Mouse (Mus musculus) hindbrain, embryonic 11.5 days (tissue): ENCODE data around the gene Nog. TPM values are rescaled to one million over a fixed set of nuclear protein-coding genes. Genes with fewer than 3 reads are reported as not detected.

ENCODE experiments used
- ATAC-seq: fragments of 200-750 bp; cut with Nextera tagmentation; 2 replicates; pipeline ENCODE4 v1.8.0; 2017; ENCODE audit warnings: mild to moderate bottlenecking, moderate TSS enrichment, moderate library complexity; ENCODE audit not compliant: low FRiP score
- DNase-seq: peaks from one replicate; pipeline ENCODE4 v3.0.0-alpha.2; 2015; ENCODE audit warnings: low spot score
- H3K27ac ChIP-seq: fragments of 300-500 bp; sonication (generic); 2 replicates; pipeline ENCODE4 v1.5.1; 2014; ENCODE audit warnings: mild to moderate bottlenecking, low read depth, low read length
- H3K27me3 ChIP-seq: fragments of 300-500 bp; sonication (generic); 2 replicates; pipeline ENCODE4 v1.6.1; 2014; ENCODE audit warnings: mild to moderate bottlenecking, low read length, moderate library complexity, mixed read lengths; ENCODE audit not compliant: control insufficient read depth, insufficient read depth
- H3K36me3 ChIP-seq: fragments of 300-500 bp; sonication (generic); 2 replicates; pipeline ENCODE4 v1.6.1; 2014; ENCODE audit warnings: mild to moderate bottlenecking, low read length, moderate library complexity, mixed read lengths; ENCODE audit not compliant: control insufficient read depth, insufficient read depth
- H3K4me1 ChIP-seq: fragments of 300-500 bp; sonication (generic); replicated peaks from 2 replicates; pipeline ENCODE4 v1.6.1; 2014; ENCODE audit warnings: low read length, mixed read lengths; ENCODE audit not compliant: control insufficient read depth, insufficient read depth
- H3K4me2 ChIP-seq: fragments of 300-500 bp; sonication (generic); replicated peaks from 2 replicates; pipeline ENCODE4 v1.6.1; 2014; ENCODE audit warnings: mild to moderate bottlenecking, low read depth, low read length
- H3K4me3 ChIP-seq: fragments of 300-500 bp; sonication (generic); 2 replicates; pipeline ENCODE4 v1.5.1; 2014; ENCODE audit warnings: low read depth, low read length
- H3K9ac ChIP-seq: fragments of 300-500 bp; sonication (generic); 2 replicates; pipeline ENCODE4 v1.6.1; 2014; ENCODE audit warnings: low read depth, low read length
- H3K9me3 ChIP-seq: fragments of 300-500 bp; sonication (generic); 2 replicates; pipeline ENCODE4 v1.6.1; 2016; ENCODE audit warnings: low read length; ENCODE audit not compliant: control insufficient read depth
- WGBS: fragments of 180-500 bp; shearing (Covaris S2); extraction: QIAGEN DNeasy Blood & Tissue Kit; methylation state at CpG from one replicate; pipeline ENCODE4 v1.1.7; 2014; 5-methylcytosine and 5-hydroxymethylcytosine counted together
- polyA plus RNA-seq: library from polyadenylated mRNA; unstranded; fragments of >200 nt; fragmentation: Nextera tagmentation; extraction: Ambion mirVana; gene quantifications from 2 replicates; pipeline ENCODE4 v1.2.1, GENCODE M21; 2014

Gene Nog
- polyA plus RNA-seq, 1 experiment from 2014 or later = 4.9 TPM

DNA sequence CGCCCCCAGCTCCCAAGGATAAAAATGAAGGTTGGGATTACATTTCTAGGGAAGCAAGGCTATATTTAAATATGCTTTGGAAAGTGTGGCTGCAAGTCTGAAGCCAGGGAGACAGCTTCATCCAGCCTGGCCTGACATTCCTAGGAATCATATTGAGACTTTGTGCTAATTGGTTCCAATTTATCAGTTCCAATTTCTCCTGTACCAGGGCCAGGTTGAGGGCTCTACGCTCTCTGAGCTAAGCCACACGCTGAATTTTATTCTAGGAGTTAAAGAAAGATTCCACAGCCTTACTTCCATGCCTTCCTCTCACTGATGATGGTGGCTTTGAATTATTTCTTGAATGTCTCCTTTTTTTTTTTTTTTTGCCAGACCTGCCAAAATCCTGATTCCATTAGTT is 15.6 kb upstream of the Nog start:
- WGBS = 86% methylated on average over 3 of the region's 3 CpGs
- H3K9ac ChIP-seq = no peak overlapping the region
- H3K9me3 ChIP-seq = no peaks in the 10 kb centered on the region
- H3K4me2 ChIP-seq = no peak overlapping the region
- ATAC-seq = no peak
- H3K4me3 ChIP-seq = no peak overlapping the region
- no peak overlapping the region for H3K27ac ChIP-seq
- DNase-seq = no peak
- H3K4me1 ChIP-seq = no peaks in the 10 kb centered on the region
- no peaks in the 10 kb centered on the region for H3K36me3 ChIP-seq
- H3K27me3 ChIP-seq = no peaks in the 10 kb centered on the region

DNA sequence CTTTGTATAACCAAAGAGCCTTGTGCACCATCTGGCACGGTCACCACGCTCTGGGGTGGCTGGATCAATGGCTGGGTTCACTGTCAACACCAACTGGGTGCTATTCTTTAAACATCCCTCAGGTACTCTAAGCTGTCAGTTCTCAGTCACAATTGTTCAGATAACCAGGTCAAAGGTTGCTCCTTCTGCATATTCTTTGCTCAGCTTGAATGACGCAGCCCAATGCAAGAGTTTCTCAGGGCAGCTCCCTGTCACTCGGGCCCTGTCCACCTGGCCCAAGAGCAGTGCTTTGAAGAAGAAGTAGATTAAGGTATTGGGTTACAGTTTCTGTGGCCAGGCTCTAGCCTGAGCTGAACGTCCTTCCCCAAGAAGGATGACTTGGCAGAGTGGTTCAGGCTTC is 12.2 kb upstream of the Nog start:
- Histone ChIP-seq H3K4me1 (no peaks in the 10 kb centered on the region), H3K9me3 (no peaks in the 10 kb centered on the region), H3K27me3 (no peaks in the 10 kb centered on the region), H3K36me3 (no peaks in the 10 kb centered on the region), H3K9ac (no peak overlapping the region), H3K4me3 (no peak overlapping the region), H3K4me2 (no peak overlapping the region), H3K27ac (no peak overlapping the region)
- DNase-seq = no peak
- ATAC-seq = no peak
- 60% methylated on average over 5 of the region's 5 CpGs for WGBS

DNA sequence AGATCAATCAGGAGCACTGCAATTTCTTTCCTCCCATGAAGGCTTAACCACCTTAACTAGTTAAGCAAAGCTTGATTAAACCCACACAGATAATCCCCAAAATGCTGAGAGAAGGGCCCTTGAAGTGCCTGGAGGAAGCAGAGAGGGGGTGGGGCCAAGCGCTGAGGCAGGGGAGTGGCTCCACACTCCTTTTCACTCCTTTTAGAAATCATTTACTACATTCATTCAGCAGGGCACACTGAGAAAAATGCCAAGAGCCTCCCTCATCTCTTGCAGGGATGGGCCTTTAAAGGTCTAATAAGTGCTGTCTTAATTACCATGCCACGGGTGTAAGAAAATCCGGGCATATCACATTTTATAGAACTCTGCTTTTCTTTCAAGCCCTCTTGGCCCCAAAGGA is 10.2 kb upstream of the Nog start:
- ATAC-seq = no peak
- 21% methylated on average over 3 of the region's 3 CpGs for WGBS
- Histone ChIP-seq H3K4me3 (no peak overlapping the region), H3K4me2 (no peak overlapping the region), H3K9me3 (no peaks in the 10 kb centered on the region), H3K9ac (no peak overlapping the region), H3K27me3 (no peaks in the 10 kb centered on the region), H3K27ac (no peak overlapping the region), H3K4me1 (no peaks in the 10 kb centered on the region), H3K36me3 (no peaks in the 10 kb centered on the region)
- DNase-seq = no peak

- DNase-seq = no peak
- H3K9me3 ChIP-seq = no peaks in the 10 kb centered on the region
- H3K27me3 ChIP-seq = no peaks in the 10 kb centered on the region
- ATAC-seq = no peak
- no peaks in the 10 kb centered on the region for H3K4me1 ChIP-seq
- no peak overlapping the region for H3K27ac ChIP-seq
- 68% methylated on average over 11 of the region's 11 CpGs for WGBS
- H3K36me3 ChIP-seq = no peaks in the 10 kb centered on the region
- no peak overlapping the region for H3K4me3 ChIP-seq
- H3K4me2 ChIP-seq = no peak overlapping the region
- no peak overlapping the region for H3K9ac ChIP-seq
Observed at GRCm38 (mm10) chr11:89310217-89310616, 8.1 kb upstream of the Nog start.

- 3% methylated on average over 15 of the region's 16 CpGs for WGBS
- no peak overlapping the region for H3K9ac ChIP-seq
- ATAC-seq = peak; percentile 60
Observed at GRCm38 (mm10) chr11:89303421-89303820, 1.3 kb upstream of the Nog start.

GRCm38 (mm10) chr11:89302816-89303180 is 666 bp upstream of the Nog start:
- Histone ChIP-seq H3K4me3 (peak overlapping the region; percentile 67), H3K4me2 (peak overlapping the region; percentile 68), H3K27me3 (0 out of 2 replicates have a peak, but pooled peaks cover 5% of the 10 kb centered on the region), H3K9ac (peak overlapping the region; percentile 64), H3K9me3 (no peaks in the 10 kb centered on the region), H3K4me1 (peaks cover 8% of the 10 kb centered on the region; the same call in 1 of the 2 replicates), H3K27ac (peak overlapping the region; percentile 72), H3K36me3 (no peaks in the 10 kb centered on the region)
- ATAC-seq (peak; percentile 52), DNase-seq (no peak)
- WGBS = 0% methylated on average over 10 of the region's 29 CpGs

More at GRCm38 (mm10) chr11:89303421-89303820, 1.3 kb upstream of the Nog start:
- Histone ChIP-seq H3K27ac (no peak overlapping the region), H3K4me2 (peak overlapping the region; percentile 68), H3K4me3 (peak overlapping the region; percentile 67), H3K36me3 (no peaks in the 10 kb centered on the region), H3K27me3 (0 out of 2 replicates have a peak, but pooled peaks cover 5% of the 10 kb centered on the region), H3K9me3 (no peaks in the 10 kb centered on the region), H3K4me1 (peaks cover 8% of the 10 kb centered on the region; the same call in 1 of the 2 replicates)
- DNase-seq = peak; percentile 95

DNA sequence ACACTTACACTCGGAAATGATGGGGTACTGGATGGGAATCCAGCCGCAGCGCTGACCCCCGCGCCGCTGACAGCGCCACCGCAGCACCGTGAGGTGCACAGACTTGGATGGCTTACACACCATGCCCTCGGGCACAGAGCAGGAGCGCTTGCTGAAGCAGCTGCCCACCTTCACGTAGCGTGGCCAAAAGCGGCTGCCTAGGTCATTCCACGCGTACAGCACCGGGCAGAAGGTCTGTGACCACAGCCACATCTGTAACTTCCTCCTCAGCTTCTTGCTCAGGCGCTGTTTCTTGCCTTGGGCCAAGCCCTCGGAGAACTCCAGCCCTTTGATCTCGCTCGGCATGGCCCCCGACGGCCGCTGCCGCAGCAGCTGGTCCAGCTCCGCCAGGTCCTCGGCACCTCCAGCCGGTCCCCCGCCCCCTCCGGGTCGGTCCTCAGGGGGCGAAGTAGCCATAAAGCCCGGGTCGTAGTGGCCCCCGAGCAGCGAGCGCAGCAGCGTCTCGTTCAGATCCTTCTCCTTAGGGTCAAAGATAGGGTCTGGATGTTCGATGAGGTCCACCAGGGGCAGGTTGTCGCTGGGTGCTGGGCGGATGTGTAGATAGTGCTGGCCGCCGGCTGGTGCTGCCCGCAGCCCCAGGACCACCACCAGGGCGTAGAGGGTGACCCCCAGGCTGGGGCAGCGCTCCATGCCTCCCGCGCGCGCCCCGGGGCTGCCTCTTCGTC is 639 bp downstream of the Nog start:
- Histone ChIP-seq H3K9me3 (no peaks in the 10 kb centered on the region), H3K4me3 (peak overlapping the region; percentile 67), H3K27me3 (0 out of 2 replicates have a peak, but pooled peaks cover 5% of the 10 kb centered on the region), H3K36me3 (no peaks in the 10 kb centered on the region), H3K4me2 (peak overlapping the region; percentile 68), H3K4me1 (peaks cover 11% of the 10 kb centered on the region; the same call in 1 of the 2 replicates), H3K9ac (peak overlapping the region; percentile 64), H3K27ac (peak overlapping the region; percentile 72)
- no peak for ATAC-seq
- under 1% methylated on average over 53 of the region's 53 CpGs for WGBS
- DNase-seq = peak; percentile 75

- Histone ChIP-seq H3K36me3 (no peaks in the 10 kb centered on the region), H3K4me2 (peak overlapping the region; percentile 61), H3K9me3 (no peaks in the 10 kb centered on the region), H3K27me3 (peaks cover 5% of the 10 kb centered on the region; the same call in 1 of the 2 replicates), H3K27ac (peak overlapping the region; percentile 39; the same call in 1 of the 2 replicates), H3K4me1 (peaks cover 11% of the 10 kb centered on the region; the same call in 1 of the 2 replicates), H3K4me3 (peak overlapping the region; percentile 33), H3K9ac (peak overlapping the region; percentile 12; the same call in 1 of the 2 replicates)
- under 1% methylated on average over 24 of the region's 26 CpGs for whole genome bisulfite sequencing
- DNase-seq = peak; percentile 49
- ATAC-seq = no peak; the same call in 1 of the 2 replicates
Observed at GRCm38 (mm10) chr11:89299784-89300775, 2.1 kb downstream of the Nog start.
